Mouse (Mus musculus) heart, postnatal 4 days (tissue): ENCODE measurements around the gene Soat1. TPM values are rescaled to one million over a fixed set of nuclear protein-coding genes. Genes with fewer than 3 reads are reported as not detected.
A peak's percentile ranks its signal among the peaks of the same experiment; 100 is the strongest.

Experiments
- DNase-seq: peaks from one replicate; pipeline ENCODE4 v3.0.0; 2021
- total RNA-seq, 2 experiments: library from RNA; stranded (reverse); gene quantifications; 2 replicates each; pipeline ENCODE4 v1.2.3; 2021

Soat1 gene
- total RNA-seq, 2 experiments from 2014 or later: 32.4 to 34.9 TPM

DNA sequence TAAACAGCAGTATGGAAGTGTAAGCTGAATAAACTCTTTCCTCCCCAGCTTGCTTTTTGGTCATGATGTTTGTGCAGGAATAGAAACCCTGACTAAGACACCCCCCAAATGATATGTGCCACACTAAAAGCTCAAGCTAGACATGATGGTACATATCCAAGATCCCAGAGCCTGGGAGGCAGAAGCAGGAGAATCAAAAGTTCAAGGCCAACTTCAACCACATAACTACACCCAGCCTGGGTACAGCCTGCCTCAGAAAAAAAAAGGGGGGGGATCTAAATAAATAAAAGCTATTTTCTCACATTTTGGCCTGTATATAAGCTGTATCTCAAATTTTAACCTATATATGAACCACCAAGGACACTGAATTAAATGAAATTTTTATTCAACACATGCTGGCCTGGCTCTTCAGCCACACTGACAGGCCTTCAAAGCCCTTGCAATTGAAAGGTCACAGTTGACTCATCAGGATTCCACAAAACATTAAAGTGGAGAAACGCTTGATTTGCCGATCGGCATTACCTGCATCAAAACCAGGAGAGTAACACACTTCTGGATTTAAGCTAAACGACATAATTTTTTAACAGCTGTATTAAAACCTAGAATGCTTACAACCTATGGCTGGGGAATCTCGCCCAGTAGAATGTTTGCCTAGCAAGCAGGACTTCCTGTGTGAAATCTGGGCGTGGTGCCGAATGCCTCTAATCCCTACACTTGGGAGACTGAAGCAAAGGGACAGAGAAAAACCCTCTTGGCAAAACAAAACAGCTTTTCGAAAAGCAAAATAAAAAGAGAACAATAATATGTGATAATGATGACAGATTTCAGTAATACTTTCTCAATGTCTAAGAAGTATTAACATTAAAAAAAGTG, 9.9 kb downstream of the Soat1 start:
- peak; percentile 38 for DNase-seq

DNA sequence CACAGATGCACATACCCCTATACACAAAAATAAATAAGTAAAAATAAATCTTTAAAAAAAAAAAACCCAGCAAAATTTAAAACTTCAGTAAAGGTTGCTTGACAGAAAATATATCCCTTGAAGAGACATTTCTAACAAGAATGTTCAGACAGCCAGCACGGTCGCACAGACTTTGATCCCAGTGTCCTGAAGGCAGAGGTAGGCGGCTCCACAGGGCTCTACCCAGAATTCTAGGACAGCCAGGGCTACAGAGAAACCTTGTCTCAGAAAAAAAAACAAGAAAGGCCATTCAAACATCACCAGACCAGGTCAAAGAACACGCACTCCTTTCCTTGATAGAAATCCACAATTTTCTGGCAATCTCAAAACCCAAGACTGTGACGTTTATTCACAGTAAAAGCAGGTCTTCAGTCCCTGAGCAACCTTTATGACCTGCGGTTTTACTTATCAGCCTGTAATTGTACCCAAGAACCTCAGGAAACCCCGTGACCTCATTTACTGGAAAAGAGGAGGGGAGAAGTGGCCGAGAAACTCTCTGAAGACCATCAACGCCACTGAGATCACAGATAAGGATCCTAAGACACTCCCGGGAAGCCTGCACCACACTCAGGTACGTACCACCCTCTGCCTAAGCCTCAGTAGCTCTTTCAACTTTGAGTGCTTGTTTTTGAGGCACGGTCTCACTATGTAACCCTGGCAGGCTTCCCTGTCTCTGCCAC, 11.7 kb downstream of the Soat1 start:
- DNase-seq: no peak

DNA sequence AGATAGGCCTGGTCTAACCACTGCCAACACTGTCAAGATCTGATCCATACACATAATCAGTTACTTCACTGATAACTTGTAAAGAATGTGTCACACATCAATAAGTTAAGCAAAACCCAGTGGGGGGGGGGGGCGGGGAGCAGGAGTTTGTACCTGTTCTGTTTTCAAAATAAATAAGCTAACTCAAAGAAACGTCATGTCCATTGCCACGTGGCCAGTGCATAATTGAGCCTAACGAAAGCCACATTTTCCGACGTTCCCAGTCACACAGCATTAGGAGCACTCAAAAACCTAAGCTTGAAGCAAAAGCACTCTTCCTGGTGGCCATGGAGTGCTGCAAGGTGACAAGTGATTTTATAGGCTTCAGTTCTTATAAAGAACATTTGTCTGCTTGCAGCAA, 13.1 kb downstream of the Soat1 start:
- no peak for DNase-seq

DNA sequence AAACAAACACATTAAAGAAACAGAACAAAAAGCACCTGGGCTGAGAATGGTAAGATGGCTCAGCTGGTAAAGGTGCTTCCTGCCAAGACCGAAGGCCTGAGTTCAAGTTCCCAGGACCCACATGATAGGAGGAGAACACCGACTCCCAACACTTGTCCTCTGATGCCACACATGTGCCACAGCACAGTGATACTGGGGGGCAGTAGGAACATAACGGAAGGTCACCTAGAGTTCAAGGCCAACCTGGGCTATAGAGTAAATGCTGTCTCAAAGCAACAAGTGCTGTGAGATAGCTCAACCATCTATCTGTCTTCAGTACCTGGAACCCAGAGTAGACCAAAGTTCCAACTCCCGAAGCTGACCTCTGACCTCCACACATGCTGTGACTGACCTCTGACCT, 13.9 kb downstream of the Soat1 start:
- DNase-seq: no peak

DNA sequence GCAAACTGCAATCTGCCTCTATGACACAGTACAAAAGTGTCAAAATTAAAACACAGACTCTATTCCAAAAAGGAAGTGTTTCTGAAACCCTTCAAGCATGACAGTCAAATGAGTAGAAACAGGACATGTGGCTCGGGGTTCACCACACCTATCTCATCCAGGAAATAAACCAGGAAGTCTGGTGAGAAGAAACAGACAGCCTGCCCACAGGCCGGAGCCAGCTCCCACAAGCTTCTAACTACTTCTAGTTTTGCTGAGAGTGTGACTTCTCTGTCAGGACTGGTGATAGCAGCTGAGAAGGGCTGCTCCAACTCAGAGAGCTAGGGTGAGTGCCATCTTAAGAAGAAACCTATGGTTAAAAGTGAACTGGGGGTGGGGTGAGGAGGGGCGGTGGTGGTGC, 14.4 kb downstream of the Soat1 start:
- no peak for DNase-seq

DNA sequence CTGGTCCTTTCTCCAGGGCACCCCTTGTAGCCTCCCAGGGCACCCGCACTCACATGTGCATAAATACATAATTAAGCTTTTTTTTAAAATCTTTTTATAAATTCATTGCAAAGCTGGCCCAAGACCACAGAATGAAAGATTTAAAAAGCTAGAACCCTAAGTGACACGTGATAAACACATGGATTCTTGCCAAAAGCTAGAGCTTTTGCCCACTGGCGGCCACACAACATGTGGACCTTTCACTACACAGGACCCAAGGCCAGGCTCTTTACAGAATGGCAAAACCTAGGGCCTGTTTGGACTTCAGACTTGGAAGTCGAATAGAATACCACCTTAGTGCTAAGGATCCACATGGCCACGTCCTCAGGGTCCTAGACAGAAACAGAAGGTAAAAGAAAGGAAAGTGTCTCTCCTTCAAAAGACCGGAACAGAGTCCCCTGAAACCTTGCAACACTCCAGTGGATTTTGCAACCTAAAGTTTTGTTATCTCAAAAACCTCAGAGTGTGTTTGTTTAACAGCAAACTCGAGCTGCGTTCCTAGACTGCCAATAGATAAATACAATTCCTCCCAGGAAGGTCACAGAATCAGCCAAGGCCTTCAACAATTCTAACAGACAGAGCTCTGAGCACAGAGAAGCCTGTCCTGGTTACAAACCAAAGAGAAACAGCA, 15.6 kb downstream of the Soat1 start:
- DNase-seq: no peak

DNA sequence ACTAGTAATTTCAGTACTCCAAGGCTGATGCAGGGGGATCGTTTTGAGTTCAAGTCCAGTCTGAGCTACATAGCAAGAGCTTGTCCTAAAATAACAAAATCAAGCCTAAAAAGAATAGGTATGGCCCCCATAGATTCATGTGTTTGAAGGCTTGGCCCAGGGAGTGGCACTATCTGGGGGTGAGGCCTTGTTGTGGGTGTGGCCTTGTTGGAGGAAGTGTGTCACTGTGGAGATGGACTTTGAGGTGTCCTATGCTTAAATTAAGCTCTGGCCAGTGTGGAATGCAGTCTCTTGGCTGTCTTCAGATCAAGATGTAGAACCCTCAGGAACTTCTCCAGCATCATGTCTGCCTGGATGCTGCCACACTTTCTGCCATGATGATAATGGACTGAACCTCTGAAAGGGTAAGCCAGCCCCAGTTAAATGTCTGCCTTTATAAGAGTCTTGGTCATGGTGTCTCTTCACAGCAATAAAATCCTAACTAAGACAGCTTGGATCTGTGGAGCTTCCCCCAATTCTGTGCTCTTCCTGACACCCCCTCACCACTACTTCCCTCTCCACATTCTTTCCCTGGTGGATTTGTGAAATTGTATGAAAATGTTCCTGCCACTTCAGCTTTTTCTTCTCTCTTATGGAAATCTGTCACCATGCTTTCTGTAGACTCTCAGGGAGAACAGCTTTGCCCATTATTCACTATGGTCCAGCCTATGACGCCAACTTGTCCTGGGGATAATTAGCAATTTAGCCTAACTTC, 18.9 kb downstream of the Soat1 start:
- no peak for DNase-seq

DNA sequence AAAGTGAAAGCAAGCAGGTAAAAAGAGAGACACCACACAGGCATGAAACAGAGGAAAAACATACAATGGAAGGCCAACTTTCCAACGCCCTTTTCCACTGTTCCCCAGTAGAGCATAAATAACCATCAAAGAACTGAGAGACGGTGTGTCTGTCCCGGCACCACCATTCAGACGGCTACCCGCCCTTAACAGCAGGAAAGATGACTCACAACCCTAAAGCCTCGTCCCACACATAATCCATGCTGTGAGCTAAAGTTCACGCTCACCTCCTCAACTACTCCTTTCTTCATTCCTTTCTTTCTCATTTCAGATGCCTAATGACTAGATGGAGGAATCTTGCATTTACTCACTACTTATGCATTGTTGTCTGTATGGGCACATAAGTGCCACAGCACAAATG, 19.7 kb downstream of the Soat1 start:
- DNase-seq: no peak

DNA sequence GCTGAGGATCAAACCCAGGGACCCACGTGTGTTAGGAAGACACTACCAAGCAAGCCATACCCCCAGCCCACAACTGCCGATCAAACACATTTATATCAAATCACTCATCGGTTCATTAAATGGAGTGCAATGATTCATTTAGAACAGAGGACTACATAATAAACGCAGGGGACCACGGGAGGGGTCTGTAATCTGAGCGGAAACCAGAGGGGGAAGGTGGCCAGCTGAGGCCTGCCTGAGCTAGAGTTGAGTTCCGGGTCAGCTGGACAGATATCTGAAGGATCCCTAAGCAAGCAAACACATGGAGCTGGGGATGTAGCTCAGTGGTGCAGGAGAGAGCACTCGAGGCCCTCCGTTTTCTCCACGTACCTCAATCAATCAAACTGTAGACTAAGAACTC, 20.3 kb downstream of the Soat1 start:
- no peak for DNase-seq

DNA sequence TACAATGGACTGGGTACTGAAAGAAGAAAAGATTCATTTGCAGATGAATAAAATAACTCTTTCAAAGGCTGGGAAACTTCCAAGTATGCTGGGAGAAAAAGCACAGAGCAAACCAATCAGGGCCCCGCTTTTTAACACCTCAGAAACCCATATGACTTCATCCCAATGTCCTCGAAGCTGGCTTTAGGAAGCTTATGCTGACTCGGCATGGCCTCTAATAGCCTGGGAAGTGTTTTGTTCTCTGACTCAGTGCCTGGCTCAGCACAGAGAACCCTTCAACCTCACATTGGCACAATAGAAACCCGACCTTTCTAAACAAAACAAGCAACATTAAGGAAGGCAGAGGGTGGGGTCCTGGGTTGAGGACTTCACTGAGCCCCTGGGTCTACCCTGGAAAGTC, 23.7 kb downstream of the Soat1 start:
- DNase-seq: no peak

DNA sequence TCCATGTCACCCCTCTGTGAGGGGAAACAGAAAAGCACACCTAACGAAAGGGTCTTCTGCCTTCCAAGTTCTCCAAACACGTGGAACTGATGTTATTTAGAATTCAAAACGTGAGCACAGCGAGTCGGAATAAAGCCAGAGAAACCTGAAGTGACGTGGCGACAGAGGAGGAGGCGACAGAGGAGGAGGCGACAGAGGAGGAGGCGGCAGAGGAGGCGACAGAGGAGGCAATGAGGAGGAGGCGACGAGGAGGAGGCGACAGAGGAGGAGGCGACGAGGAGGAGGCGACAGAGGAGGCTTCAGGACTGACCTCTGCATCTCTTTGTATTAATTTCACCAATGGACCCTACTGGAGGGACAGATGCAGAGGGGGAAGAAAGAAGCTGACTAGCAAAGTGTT, 24.4 kb downstream of the Soat1 start:
- no peak for DNase-seq

DNA sequence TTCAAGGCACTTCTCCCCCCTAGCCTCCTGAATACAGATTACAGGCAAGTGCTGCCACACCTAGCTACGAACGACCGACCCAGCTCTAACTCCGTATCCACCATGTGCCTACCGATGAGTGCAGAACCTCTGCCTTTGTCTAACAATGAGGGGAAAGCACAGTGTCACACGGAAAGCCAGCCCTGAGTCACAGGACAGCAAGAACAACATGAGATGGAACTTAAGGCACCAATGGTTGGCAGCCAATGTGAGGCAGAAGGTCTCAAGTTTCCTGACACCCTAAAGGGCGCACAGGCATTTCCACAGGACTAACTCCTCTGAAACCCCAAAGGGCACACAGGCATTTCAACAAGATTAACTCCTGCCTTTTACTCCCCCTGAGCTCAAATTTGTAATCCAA, 25.0 kb downstream of the Soat1 start:
- DNase-seq: no peak

DNA sequence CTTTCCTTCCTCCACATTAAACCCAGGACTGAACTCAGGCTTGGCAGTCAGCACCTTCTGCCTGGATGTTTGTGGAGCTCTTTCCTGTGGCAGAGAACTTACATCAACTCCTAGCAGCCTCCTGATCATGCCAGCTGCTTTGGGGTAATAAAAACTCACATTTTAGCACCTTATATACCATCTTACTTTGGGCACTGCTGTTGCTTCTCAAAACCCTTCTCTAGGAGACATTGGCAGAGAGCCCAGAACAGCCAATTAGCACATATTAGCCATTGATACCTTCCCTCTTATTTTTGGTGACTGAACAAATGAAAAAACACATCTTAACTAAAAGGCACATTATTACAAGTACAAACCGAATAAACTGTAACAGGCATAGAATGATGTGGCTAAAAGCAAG, 29.1 kb downstream of the Soat1 start:
- no peak for DNase-seq

DNA sequence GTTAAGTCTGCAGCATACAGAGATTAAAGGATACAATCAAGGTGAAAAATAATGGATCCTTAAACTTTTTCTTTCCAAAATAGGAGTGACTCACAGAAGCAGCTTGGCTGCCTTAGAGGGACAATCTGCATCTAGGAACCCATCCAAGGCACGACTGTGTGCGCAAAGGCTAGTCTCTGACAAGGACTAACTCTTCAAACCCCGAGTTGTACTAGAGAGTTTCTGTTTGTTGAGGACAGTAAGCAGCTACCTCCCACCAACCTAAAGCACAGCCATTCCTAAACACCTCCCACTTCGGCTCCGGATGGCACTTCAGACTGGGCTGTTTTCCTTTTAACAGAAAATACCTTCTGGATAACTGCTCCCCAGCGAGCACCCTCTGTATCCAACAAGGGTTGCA, 31.4 kb downstream of the Soat1 start:
- DNase-seq: no peak

DNA sequence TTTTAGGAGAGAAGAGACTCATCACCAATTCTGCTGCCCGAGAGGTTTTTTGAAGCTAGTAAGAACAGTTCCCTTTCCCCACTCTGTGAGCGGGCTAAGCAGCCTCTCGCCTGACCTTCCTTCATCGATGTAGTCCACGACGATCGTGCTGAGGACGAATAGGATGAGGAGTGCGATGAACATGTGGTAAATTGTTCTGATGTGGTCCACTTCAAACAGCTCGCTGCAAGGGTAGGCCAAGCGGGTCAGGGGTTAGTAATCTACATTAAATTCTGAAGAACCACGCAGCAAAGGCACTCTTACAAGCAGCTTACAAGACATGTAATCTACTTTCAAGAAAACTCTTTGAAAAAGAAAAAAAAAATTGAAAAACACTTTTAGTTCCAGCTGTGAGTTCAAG, 31.9 kb downstream of the Soat1 start:
- DNase-seq: no peak

DNA sequence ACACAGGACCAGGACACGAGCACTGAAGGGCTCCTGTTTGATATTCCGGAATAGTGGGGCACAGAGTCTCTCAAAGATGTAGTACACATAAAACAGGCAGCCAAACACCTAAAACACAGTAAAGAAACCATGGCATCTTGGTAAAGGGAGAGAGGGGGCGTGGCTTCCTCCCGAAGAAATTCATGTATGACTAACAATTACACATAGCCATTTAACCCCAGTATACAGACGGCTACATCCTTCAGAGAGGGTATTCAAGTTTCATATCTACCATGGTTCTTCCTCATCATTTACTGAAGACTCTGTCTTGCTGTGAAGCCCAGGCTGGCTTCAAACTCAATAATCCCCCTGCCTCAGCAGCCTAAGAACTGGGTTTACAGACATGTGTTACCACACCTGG, 36.4 kb downstream of the Soat1 start:
- DNase-seq: no peak

DNA sequence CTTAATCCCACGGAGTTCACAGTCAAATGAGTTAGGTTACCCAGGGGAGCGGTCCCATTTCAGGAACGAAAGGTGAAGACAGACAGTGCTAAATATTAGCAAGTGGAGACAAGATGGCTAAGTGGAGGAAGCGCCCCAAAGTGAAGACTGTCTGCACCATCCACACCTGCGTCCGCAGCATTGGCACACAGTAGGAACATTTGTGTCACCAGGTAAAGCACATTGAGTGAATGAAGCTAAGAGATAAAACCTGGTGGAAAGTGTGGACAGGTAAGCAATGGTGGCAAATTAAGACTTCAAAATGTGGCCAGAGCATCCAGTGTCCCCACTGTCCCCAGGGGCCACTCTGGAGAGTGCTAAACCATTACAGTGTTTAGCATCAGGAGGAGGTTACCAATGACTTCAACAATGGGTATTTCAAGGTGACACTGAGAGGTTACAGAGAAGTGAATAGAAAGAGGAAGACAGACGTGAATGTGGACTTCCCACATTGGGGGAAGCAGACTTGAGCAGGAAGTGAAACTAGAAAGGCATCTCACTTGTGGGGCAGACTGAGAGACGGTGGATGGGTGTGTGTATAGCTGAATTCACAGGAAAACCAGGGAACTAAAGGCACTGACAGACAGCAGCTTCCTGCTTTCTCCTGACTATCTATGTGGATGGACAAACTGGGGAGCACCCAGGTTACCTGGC, 37.0 kb downstream of the Soat1 start:
- no peak for DNase-seq

DNA sequence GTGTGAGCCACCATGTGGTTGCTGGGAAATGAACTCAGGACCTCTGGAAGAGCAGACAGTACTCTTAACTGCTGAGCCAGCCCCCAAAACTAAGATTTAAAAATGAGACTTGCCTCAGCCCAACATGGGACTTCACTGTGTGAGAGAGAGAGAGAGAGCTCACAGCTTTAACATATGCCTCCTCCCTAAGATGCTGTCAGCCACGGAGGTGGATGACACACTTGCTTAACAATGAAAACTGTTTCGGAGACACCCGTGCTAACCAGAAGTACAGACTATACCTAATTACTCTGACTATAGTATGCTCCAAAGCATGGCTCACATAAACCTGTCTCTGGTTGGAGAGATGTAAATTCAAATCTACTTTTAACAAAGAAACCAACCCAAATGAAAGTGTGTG, 40.6 kb downstream of the Soat1 start:
- DNase-seq: no peak

DNA sequence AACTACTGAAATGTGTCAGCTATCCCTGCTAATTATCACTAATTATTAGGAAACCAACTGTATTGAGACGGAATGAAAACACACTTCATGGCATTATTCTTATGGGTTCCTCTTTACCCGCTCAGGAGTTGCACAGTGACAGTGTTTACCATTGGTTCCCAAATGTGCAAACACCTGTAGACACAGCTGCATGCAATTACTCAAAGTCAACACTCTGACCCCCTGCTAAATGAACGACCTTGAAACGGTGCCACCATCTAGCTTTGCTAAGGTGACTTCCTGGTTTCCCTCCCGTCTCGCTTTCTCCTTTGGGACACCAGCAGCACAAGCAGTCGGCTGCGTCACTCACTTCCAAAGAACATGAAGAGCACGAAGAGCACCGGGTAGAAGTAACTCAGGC, 41.6 kb downstream of the Soat1 start:
- DNase-seq: no peak

DNA sequence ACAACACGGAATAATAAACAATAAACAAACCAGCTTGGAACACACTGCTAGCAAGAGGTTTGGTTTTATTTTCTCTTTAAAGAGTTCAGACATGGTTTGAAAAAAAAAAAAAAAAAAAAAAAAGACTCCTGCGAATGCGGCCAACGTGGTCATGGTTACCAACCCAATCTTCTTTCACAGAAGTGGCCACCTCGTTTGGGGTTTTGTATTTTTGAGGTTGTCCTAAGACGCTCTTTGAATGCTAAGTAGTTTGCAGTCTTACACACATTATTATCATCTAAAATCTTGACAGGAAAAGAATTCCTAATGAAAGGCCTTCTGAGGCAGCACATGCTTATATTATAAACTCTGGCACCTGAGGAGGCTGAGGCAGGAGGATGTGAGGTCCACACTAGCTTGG, 45.7 kb downstream of the Soat1 start:
- DNase-seq: no peak

DNA sequence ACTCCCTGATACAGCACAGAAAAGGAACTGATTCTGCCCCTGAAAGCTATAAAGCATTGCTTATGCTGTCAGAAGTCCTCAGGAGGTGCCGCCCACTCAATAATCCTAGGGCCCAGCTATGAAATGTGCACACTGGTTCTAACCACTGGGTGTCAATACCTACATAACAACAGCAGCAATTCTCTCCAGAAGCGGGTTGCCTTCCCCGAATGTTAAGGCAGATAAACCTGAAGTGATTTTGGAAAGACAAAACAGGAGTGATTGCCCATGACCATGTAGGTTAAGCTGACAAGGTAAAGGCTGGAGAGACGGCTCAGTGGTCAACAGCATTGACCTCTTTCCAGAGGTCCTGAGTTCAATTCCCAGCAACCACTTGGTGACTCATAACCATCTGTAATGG, 48.4 kb downstream of the Soat1 start:
- DNase-seq: no peak

DNA sequence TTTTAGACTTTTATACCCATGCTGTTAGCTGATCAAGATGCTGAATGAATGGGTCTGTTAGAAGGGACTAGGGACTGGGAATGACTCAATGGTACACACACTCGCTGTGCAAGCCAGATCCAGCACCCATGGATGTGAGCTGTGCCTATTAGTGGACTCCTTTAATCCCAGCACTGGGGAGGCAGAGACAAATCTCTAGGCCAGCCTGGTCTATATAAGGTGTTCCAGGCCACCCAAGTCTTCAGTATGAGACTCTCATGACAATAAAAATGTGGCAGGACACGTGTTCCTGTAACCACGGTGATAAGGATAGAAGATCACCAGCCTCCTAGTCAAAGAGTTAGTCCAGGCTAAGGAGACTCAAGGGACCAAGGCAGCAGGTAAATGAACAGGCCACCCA, 50.1 kb downstream of the Soat1 start:
- DNase-seq: no peak
